Mouse (Mus musculus) embryonic stem cell, embryonic (primary cell): ENCODE measurements around the gene Defb21.

Experiments
- CTCF ChIA-PET, 4 experiments: fragments of 300-600 bp in 2 of 4; fragments of 350-600 bp in 2 of 4; sonication (Branson Sonifier 250); formaldehyde crosslinking; loops; one replicate each; lab custom pipeline; 2022; ENCODE audit warnings: inconsistent platforms in 2 of 4; lab: Charles Lee
- POLR2A ChIA-PET, 4 experiments: fragments of 300-600 bp in 2 of 4; fragments of 350-600 bp in 2 of 4; sonication (Branson Sonifier 250); formaldehyde crosslinking; loops; one replicate each; lab custom pipeline; 2022; ENCODE audit warnings: antibody characterized with exemption in 4 of 4, inconsistent platforms in 1 of 4; lab: Charles Lee

Gene Defb21

DNA sequence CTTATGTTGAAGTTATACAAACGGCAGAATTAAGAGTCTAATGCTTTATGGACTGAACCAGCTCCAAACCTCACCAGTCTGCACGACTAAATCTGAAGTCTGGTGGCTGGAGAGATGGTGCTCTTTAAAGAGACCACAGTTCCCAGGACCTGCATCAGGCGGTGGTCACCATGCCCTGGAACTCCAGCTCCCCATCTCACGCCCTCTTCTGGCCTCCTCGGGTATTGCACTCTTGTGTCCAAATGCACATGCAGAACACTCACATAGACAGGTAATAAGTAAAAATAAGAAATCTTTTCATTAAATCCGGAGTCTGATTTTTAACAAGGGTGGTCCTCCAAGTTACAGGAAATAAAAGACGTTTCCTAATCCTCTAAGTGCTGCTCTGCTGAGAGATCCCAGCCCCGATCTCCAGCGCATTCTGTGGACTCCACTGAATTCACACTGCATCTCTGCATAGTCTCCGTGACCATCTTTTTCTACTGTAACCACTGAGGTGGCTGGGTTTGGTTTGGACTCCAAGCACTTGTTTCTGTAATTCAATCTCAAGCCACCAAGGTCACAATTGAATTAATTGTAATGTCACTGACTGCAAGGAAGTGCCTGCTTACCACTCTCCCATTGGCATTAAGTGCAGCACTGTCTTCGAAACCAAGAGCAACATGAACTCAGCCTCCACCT is at the start of gene Defb21:
Gene Defb21, plus strand, starts transcription at position 631 of the 681 bp plus-strand sequence.
- ChIA-PET POLR2A (interaction anchor here in 2 of 4 experiments (0.6 to 1.4 kb wide), 3 partner anchors 14 to 116 kb away, joined by 3 to 5 read pairs (median 3); no protein-coding TSS in a partner anchor), CTCF (interaction anchor here (0.6 to 1.9 kb wide), 47 partner anchors 9 to 1028 kb away, joined by 3 to 22 read pairs (median 4); partner anchors contain the start of gene Defb36 (in 1 of the 4))

DNA sequence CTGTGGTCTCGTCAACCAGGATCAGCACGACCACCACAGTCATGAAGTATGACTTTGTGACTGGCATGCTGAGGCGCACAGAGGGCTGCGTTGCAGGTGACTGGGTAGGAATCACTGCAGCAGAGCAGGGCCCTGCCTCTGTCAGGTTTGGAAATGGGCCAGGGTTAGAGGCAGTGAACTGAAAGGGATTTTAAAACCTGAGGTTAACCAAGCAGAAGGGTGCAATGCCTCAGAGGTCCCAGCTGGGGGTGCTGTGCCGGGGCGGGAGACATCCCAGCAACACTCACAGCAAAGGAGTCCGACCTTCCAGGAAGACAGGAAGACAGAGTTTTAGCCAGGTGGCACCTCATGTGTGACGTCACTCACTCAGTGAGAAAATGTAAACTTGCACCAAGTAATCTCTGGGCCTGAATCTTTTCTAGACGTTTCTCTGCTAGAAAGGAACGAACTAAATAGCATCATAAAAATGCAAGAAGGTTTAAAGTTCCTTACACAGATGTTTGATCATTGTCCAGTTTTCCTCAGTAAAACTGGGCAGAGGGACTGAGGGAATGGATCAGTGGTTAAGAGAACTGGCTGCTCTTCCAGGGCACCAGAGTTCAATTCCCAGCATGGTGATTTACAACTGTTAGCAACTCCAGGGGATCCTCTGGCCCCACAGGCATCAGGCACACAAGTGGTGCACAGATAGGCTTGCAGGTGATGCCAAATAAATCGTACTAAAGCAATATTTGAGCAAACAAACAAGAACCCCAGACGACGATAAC is 32.4 kb upstream of the Defb21 start, which contains the start of gene Defb29:
Gene Defb29, minus strand, starts transcription at position 155 of the 767 bp plus-strand sequence.
- CTCF ChIA-PET, result interaction anchor here in 3 of 4 experiments (0.5 to 1.6 kb wide), 9 partner anchors 9 to 111 kb away, joined by 3 read pairs; no protein-coding TSS in a partner anchor

DNA sequence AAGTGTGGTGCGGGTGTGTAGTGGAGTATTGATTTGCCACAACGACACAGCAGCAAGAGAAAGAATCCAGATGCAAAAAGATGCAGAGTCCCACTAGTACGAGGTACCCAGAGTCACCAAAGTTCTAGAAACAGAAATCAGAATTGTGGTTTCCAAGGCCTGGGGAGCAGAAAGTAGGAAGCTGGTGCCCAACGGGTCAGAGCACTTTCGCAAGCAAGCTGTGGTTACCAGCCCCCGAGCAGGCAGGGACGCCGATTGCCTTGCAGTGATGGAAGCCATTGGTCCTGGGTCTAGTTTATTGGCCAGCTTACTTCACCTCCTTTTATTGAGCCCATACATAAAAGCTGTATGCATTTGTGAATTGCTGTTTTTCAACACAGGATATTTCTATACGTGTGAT is 30.6 kb upstream of the Defb21 start:
- CTCF ChIA-PET, result interaction anchor here in 2 of 4 experiments (0.6 to 3.0 kb wide), 6 partner anchors 8 to 179 kb away, joined by 3 to 11 read pairs (median 3); partner anchors contain the start of gene Defb36 (in 1 of the 2)
- POLR2A ChIA-PET, result no interaction called here

More for the DNA sequence above, 32.4 kb upstream of the Defb21 start, which contains the start of gene Defb29:
- POLR2A ChIA-PET, result interaction anchor here in 2 of 4 experiments (0.5 to 1.0 kb wide), 2 partner anchors 196 to 197 kb away, joined by 3 read pairs; no protein-coding TSS in a partner anchor

DNA sequence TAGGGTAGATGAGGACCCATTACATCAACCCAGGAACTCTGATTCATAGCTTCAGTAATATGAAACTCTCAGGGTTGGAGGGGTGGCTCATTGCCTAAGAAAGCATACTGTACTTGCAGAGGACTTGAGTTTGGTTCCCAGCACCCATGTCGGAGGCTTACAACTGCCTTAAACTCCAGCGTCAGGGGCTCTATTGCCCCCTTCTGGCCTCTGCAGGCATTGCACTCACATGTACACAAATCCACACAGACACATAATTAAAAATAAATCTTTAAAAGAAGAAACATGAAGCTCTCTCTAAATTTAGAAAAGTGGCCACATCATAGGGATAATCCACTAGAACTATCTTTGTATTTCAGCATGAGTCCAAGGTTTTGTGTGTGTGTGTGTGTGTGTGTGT is 29.6 kb upstream of the Defb21 start:
- POLR2A ChIA-PET, result interaction anchor here in 1 of 4 experiments (0.6 kb wide), 1 partner anchor 272 kb away, joined by 3 read pairs; no protein-coding TSS in a partner anchor

DNA sequence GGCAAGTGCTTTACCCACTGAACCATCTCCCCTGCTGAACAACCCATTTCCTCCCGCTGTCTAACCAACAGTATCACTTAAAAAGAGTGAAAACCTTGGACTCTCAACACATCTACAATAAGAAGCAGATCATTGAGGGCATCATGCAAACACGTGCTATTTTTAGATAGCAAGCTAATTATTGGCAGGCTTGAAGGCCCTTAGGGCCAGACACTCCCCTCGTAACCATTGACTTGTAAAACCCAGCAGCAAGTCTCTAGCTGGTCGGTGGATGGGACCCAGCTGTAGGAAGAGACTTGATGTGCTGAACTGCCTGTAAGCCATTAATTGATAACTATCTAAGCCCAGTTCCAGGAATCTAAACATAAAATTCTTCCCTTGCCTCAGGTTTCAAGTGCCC is 29.1 kb upstream of the Defb21 start:
- ChIA-PET CTCF (interaction anchor here (0.5 to 3.0 kb wide), 8 partner anchors 10 to 816 kb away, joined by 3 to 11 read pairs (median 4); partner anchors contain the start of genes Defb21 (in 1 of the 4) and Defb36 (in 1 of the 4)), POLR2A (no interaction called here)

More for the DNA sequence above, 29.6 kb upstream of the Defb21 start:
- CTCF ChIA-PET, result interaction anchor here (0.5 to 3.0 kb wide), 5 partner anchors 12 to 179 kb away, joined by 3 to 11 read pairs (median 3); partner anchors contain the start of gene Defb36 (in 1 of the 4)

DNA sequence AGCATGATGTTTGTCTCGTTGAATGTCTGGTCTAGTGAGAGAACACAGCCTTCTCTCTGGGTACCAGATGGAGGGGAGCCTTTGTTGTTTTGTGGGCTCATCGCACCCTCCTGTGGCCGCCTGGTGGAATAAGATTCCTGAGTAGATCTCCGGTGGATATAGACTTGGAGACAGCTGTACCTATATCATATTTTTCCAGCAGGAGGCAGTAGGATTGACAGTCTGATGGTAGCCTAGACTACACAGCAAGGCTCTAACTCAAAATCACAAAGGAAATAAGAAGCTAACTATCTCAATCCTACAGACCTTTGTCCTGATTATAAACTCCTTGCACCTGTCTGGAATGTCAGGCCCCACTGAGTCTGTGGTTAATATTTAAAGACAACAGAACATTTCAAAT is 27.9 kb upstream of the Defb21 start:
- CTCF ChIA-PET, result interaction anchor here (0.6 to 3.0 kb wide), 17 partner anchors 9 to 666 kb away, joined by 3 to 11 read pairs (median 4); partner anchors contain the start of gene Defb21 (in 1 of the 4)
- POLR2A ChIA-PET, result interaction anchor here in 1 of 4 experiments (0.7 kb wide), 2 partner anchors 212 to 578 kb away, joined by 3 to 5 read pairs; partner anchors contain the start of gene Rbck1

DNA sequence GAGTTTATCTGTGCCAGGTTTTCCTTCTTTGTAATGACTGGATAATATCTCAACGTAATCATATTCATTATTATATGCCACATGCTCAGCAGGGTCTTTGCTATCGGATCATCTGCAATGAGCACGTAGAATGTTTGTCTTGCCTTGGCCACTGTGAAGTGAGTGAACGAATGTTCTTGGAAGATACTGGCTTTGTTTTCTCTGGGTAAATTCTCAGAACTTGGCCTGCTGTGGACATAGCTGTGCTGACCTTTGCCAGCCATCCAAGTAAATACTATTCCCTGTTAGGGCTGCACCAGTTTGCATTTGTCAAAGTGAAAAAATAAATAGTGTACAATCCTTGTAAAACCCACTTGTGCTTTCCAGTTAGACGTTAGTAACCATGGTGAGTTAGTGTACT is 24.4 kb upstream of the Defb21 start:
- CTCF ChIA-PET, result no interaction called here
- POLR2A ChIA-PET, result no interaction called here

DNA sequence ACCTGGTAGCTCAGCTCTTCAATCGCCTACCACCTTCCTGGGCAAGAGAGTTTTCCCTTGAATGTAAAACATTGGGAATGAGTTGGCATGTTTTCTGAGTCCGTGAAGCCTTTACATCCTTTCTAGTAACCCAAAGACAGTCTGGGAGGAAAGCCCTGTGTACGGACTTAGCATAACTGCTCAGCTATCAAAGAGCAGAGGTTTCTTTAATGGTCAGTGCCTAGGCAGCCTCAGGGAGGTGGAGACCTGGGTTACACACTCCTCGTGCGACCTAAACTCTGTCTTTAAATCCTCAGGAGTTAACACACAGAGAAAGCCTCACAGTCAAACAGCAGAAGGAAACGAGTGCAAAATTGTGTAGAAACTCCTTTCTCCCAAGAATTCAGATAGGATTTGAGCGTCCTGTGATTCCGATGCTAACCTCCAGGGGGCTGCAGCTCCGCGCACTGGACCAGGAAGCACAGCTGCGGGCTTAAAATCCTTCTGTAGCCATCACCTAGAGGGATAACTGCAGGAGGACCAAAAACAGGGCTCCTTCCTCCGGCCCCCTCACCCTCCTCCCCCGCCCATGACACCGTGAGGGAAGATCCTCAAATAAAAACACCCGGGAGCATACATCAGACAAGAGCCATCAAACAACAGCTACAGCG is 18.6 kb upstream of the Defb21 start:
- ChIA-PET CTCF (interaction anchor here (0.5 to 3.8 kb wide), 36 partner anchors 9 to 464 kb away, joined by 3 to 22 read pairs (median 4); partner anchors contain the start of genes Defb21 (in 2 of the 4), Defb36 (in 2 of the 4), Defb19 (in 1 of the 4) and Defb29 (in 1 of the 4)), POLR2A (interaction anchor here in 1 of 4 experiments (1.5 kb wide), 1 partner anchor 115 kb away, joined by 3 read pairs; the partner anchor contains the start of gene H13)

DNA sequence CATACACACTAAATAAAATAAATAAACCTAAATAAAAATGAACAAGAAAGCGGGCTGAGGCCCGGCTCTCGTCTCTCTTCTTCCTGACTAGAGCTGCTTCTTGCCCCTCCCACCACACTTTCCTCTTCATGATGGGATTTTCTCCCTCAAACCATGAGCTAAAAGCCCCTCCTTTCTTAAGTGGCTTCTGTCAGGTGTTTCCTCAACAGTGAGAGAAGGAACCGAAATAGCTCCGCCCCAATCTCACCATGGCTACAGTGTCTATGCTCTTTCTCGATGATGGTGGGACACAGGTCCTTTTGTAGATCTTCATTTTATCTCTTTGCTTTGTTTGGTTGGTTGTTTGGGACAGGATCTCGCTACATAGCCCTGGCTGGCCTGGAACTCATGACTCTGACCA is 15.9 kb upstream of the Defb21 start:
- ChIA-PET CTCF (interaction anchor here in 2 of 4 experiments (0.7 to 3.8 kb wide), 2 partner anchors 15 to 16 kb away, joined by 3 to 22 read pairs; partner anchors contain the start of gene Defb21 (in 1 of the 2)), POLR2A (no interaction called here)

DNA sequence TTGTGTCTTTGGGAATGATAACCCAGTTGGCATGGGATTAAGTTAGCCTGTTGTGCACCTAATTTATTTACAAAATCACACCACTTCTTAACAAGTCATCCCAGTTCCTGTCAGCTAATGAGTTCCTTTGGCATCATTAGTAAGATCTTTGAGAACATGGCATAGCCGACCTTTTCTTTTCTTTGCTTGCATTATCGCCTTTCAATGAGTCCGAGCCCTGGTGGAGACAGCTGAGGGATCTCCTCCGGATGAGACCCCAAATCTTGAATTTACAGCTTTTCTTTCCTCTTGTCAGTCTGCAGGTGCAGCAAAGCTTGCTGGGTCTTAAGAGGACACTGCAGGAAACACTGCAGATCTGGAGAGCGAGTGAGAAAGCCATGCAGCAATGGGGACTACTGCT is 3.5 kb upstream of the Defb21 start, which contains the start of gene Gm17416:
Gene Gm17416, plus strand, starts transcription at position 301 of the 400 bp plus-strand sequence.
- ChIA-PET POLR2A (interaction anchor here in 1 of 4 experiments (0.6 to 1.6 kb wide), 3 partner anchors 14 to 225 kb away, joined by 3 to 5 read pairs (median 4); partner anchors contain the start of gene Trib3), CTCF (interaction anchor here in 1 of 4 experiments (0.7 kb wide), 1 partner anchor 18 kb away, joined by 3 read pairs; no protein-coding TSS in a partner anchor)

DNA sequence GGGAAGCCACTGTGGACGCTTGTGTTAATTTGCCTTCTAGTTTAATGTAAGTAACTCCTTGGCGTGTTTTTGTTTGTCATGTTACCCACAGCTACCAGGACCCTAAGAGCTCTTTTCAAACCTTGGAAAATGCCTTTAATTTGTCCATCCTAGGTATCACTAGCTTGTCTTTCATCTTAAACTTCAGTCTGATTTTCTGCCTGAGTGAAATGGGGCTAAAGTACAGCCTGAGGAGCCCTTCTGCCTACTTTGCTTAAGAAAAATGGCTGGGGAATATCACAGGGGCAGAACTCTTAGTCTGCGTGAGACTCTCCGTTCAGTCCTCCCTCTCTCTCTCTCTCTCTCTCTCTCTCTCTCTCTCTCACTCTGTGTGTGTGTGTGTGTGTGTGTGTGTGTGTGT is 2.7 kb upstream of the Defb21 start:
- CTCF ChIA-PET, result interaction anchor here in 2 of 4 experiments (0.5 to 0.8 kb wide), 4 partner anchors 49 to 581 kb away, joined by 3 read pairs; no protein-coding TSS in a partner anchor

DNA sequence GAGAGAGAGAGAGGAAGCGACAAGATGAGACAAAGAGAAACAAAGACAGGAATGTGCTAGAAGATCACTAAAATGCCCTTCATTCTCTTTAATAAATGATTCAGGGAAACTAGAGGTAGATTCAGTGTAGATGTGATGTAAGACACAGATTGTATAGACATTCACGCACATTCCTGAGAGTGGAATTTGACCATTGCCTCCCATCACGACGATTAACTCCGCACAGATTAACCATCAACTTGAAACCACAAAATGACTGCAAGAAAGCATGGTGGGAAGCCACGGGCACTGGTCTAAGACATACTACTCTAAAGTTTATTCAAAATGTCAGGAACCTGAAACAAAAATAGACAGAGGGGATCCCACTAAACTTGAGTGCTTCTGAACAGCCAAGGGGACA is 2.2 kb upstream of the Defb21 start:
- POLR2A ChIA-PET, result no interaction called here

More for the DNA sequence above, 2.7 kb upstream of the Defb21 start:
- POLR2A ChIA-PET, result no interaction called here

DNA sequence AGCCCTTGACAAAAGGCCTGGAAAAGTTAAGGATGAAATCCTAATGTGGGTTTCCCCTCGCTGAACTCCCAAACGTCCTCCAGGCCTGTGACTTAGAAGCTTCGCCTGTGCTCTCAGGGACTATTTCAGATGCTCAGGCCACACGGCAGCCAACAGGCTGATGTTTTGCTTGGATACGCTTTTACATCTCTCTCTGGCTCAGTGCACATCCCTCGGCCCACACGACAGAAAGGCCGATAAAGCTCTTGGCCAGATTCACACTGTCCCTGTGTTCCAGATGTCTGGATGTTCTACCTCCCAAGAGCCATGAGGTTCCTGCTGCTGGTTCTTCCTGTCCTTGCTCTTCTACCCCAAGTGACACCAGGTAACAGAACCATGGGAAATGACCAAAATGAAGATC is 940 bp downstream of the Defb21 start:
- ChIA-PET POLR2A (interaction anchor here in 1 of 4 experiments (0.7 kb wide), 1 partner anchor 10 kb away, joined by 3 read pairs; no protein-coding TSS in a partner anchor), CTCF (interaction anchor here in 2 of 4 experiments (0.6 to 1.0 kb wide), 3 partner anchors 17 to 66 kb away, joined by 3 read pairs; no protein-coding TSS in a partner anchor)

More for the DNA sequence above, 2.2 kb upstream of the Defb21 start:
- CTCF ChIA-PET, result interaction anchor here in 1 of 4 experiments (0.5 kb wide), 1 partner anchor 582 kb away, joined by 3 read pairs; no protein-coding TSS in a partner anchor

DNA sequence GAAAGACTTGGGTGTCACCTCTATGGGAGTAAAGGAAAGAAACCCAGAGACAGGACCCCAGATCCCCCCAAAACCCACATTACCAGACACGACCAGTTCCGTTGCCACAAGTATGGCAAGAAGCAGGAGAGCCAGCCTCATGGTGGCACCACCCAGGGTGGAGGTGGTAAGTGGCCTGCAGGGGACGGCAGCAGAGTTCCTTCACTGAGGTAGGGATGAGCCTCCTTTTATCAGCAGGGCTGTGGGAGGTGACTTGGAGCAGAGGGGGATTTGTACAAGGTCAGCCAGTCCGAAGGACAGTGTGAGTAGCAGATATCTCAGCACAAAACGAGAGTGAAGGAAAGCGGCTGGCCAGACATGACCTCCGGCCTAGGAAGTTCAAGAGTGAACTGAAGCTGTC is 7.6 kb downstream of the Defb21 start, which contains the start of gene Defb19:
Gene Defb19, minus strand, starts transcription at position 206 of the 400 bp plus-strand sequence.
- CTCF ChIA-PET, result interaction anchor here in 1 of 4 experiments (0.6 kb wide), 1 partner anchor 26 kb away, joined by 4 read pairs; no protein-coding TSS in a partner anchor
- POLR2A ChIA-PET, result no interaction called here

DNA sequence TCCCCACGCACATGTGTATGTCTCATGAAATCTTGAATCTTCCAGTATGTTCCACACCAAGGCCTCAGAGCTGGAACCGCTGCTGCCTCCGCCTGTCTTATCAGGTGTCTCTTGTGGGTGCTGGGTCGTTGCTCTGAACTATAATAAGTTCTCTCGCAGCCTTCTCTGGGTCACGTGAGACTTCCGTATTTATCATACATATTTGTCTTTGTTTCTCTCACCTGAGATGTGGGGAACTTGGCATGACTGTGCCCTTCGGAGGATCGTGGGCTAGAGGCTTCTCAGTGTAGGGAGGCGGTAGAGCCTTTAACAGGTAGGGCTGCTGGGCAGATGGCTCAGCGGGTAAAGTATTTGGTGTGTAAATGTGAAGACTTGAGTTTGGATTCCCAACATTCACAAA is 8.1 kb downstream of the Defb21 start:
- ChIA-PET POLR2A (no interaction called here), CTCF (no interaction called here)

DNA sequence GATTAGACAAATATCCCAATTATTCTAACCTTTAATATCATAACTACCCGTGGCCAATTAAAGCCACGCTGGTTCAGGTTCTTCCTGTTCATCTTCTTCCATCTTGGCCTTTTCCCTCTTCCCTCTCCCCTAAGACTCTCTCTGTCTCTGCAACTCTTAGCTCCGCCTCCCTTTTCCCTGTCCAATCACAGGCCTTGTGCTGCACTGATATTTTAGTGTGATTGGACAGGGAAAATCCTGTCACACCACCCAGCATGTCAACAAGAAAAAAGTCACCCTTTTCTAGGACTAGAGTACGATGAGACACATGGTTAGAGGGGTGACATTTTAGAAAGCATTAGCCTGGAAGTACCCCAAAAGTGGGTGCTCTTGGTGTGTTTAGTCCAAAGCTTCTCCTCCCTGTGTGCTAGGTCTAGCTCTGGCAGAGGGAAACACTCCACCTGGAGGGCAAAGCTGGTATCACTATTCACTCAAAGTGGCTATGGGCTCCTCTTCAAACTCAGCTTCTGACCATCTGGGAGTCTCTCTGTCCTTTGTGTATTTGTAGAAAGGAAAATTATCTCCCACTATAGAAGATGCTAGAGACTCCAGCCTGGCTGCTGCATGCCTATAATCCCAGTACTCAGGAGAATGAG is 14.5 kb downstream of the Defb21 start:
- ChIA-PET POLR2A (interaction anchor here in 2 of 4 experiments (0.7 to 1.0 kb wide), 3 partner anchors 18 to 243 kb away, joined by 3 read pairs; partner anchors contain the start of gene Trib3 (in 1 of the 2)), CTCF (interaction anchor here (0.5 to 1.6 kb wide), 34 partner anchors 9 to 1266 kb away, joined by 3 to 13 read pairs (median 3); partner anchors contain the start of genes Defb21 (in 2 of the 4), Defb36 (in 2 of the 4), Defb29 (in 1 of the 4) and Gm17416 (in 1 of the 4))
